Mouse (Mus musculus) liver, embryonic 15.5 days (tissue): ENCODE measurements around the gene Smad1. TPM values are rescaled to one million over a fixed set of nuclear protein-coding genes. Genes with fewer than 3 reads are reported as not detected.

Source experiments
- ATAC-seq: fragments of 200-750 bp; cut with Nextera tagmentation; 2 replicates; pipeline ENCODE4 v1.8.0; 2017; ENCODE audit warnings: moderate number of reproducible peaks, mild to moderate bottlenecking, moderate library complexity; ENCODE audit not compliant: insufficient read depth
- H3K27ac ChIP-seq: fragments of 300-500 bp; sonication (generic); replicated peaks from 2 replicates; pipeline ENCODE4 v1.5.1; 2015; ENCODE audit warnings: mild to moderate bottlenecking, inconsistent platforms
- H3K27me3 ChIP-seq: fragments of 300-500 bp; sonication (generic); 2 replicates; pipeline ENCODE4 v1.6.1; 2015; ENCODE audit warnings: mild to moderate bottlenecking, inconsistent platforms
- H3K36me3 ChIP-seq: fragments of 300-500 bp; sonication (generic); replicated peaks from 2 replicates; pipeline ENCODE4 v1.6.1; 2015; ENCODE audit warnings: moderate library complexity, mild to moderate bottlenecking, inconsistent platforms
- H3K4me1 ChIP-seq: fragments of 300-500 bp; sonication (generic); replicated peaks from 2 replicates; pipeline ENCODE4 v1.6.1; 2015; ENCODE audit warnings: inconsistent platforms
- H3K4me2 ChIP-seq: fragments of 300-500 bp; sonication (generic); 2 replicates; pipeline ENCODE4 v1.6.1; 2015; ENCODE audit warnings: moderate library complexity, mild to moderate bottlenecking, inconsistent platforms
- H3K4me3 ChIP-seq: fragments of 300-500 bp; sonication (generic); replicated peaks from 2 replicates; pipeline ENCODE4 v1.5.1; 2015; ENCODE audit warnings: mild to moderate bottlenecking, inconsistent platforms
- H3K9ac ChIP-seq: fragments of 300-500 bp; sonication (generic); 2 replicates; pipeline ENCODE4 v1.6.1; 2015; ENCODE audit warnings: moderate library complexity, mild to moderate bottlenecking, inconsistent platforms
- H3K9me3 ChIP-seq: fragments of 300-500 bp; sonication (generic); replicated peaks from 2 replicates; pipeline ENCODE4 v1.6.1; 2016; ENCODE audit warnings: inconsistent platforms
- WGBS: fragments of 180-500 bp; shearing (Covaris S2); methylation state at CpG from one replicate; pipeline ENCODE4 v1.1.7; 2015; ENCODE audit warnings: mixed read lengths; ENCODE audit not compliant: insufficient replicate concordance; 5-methylcytosine and 5-hydroxymethylcytosine counted together
- polyA plus RNA-seq: library from polyadenylated mRNA; unstranded; fragments of >200 nt; fragmentation: Nextera tagmentation; extraction: Ambion mirVana; gene quantifications from 2 replicates; pipeline ENCODE4 v1.2.1, GENCODE M21; 2015

The Smad1 gene
- polyA plus RNA-seq, 1 experiment from 2014 or later = 6.4 TPM

- H3K4me3 ChIP-seq = no peak overlapping the region
- H3K27ac ChIP-seq = no peak overlapping the region
- no peak overlapping the region for H3K9ac ChIP-seq
- no peaks in the 10 kb centered on the region for H3K9me3 ChIP-seq
- no peak for ATAC-seq
- H3K4me1 ChIP-seq = no peaks in the 10 kb centered on the region; the same call in 1 of the 2 replicates
- peaks cover 11% of the 10 kb centered on the region; the same call in 1 of the 2 replicates for H3K36me3 ChIP-seq
- H3K27me3 ChIP-seq = no peaks in the 10 kb centered on the region
- no peak overlapping the region for H3K4me2 ChIP-seq
- WGBS = 72% methylated on average over 7 of the region's 7 CpGs
Measured at GRCm38 (mm10) chr8:79354009-79354408, 45.3 kb downstream of the Smad1 start.

- peaks cover 13% of the 10 kb centered on the region; the same call in 1 of the 2 replicates for H3K36me3 ChIP-seq
- no peaks in the 10 kb centered on the region for H3K27me3 ChIP-seq
- 62% methylated on average over 8 of the region's 8 CpGs for WGBS
- no peak overlapping the region for H3K4me3 ChIP-seq
- no peak overlapping the region for H3K27ac ChIP-seq
- H3K4me2 ChIP-seq = no peak overlapping the region
- H3K4me1 ChIP-seq = no peaks in the 10 kb centered on the region; the same call in 1 of the 2 replicates
- no peaks in the 10 kb centered on the region for H3K9me3 ChIP-seq
- H3K9ac ChIP-seq = no peak overlapping the region
- no peak for ATAC-seq
Measured at GRCm38 (mm10) chr8:79351916-79352315, 47.4 kb downstream of the Smad1 start.

GRCm38 (mm10) chr8:79350805-79351204 is 48.5 kb downstream of the Smad1 start:
- H3K27ac ChIP-seq = no peak overlapping the region
- ATAC-seq = no peak
- H3K27me3 ChIP-seq = no peaks in the 10 kb centered on the region
- no peak overlapping the region for H3K4me2 ChIP-seq
- H3K9me3 ChIP-seq = no peaks in the 10 kb centered on the region
- H3K4me1 ChIP-seq = 0 out of 2 replicates have a peak, but pooled peaks cover 4% of the 10 kb centered on the region
- H3K4me3 ChIP-seq = no peak overlapping the region
- H3K9ac ChIP-seq = no peak overlapping the region
- WGBS = 56% methylated on average over 3 of the region's 3 CpGs
- H3K36me3 ChIP-seq = peaks cover 13% of the 10 kb centered on the region; the same call in 1 of the 2 replicates

GRCm38 (mm10) chr8:79350094-79350593 is 49.2 kb downstream of the Smad1 start:
- Histone ChIP-seq H3K27me3 (no peaks in the 10 kb centered on the region), H3K27ac (no peak overlapping the region), H3K4me3 (no peak overlapping the region), H3K4me1 (0 out of 2 replicates have a peak, but pooled peaks cover 4% of the 10 kb centered on the region), H3K4me2 (no peak overlapping the region), H3K36me3 (peaks cover 13% of the 10 kb centered on the region; the same call in 1 of the 2 replicates), H3K9ac (no peak overlapping the region), H3K9me3 (no peaks in the 10 kb centered on the region)
- WGBS = 55% methylated on average over 6 of the region's 6 CpGs
- no peak for ATAC-seq

GRCm38 (mm10) chr8:79346414-79346813 is 52.9 kb downstream of the Smad1 start:
- peaks cover 3% of the 10 kb centered on the region; the same call in 1 of the 2 replicates for H3K36me3 ChIP-seq
- 0 out of 2 replicates have a peak, but pooled peaks cover 4% of the 10 kb centered on the region for H3K4me1 ChIP-seq
- peak; percentile 44; the same call in 1 of the 2 replicates for ATAC-seq
- no peaks in the 10 kb centered on the region for H3K9me3 ChIP-seq
- no peak overlapping the region for H3K9ac ChIP-seq
- 75% methylated on average over 10 of the region's 10 CpGs for WGBS
- H3K27me3 ChIP-seq = no peaks in the 10 kb centered on the region
- H3K27ac ChIP-seq = no peak overlapping the region
- no peak overlapping the region for H3K4me3 ChIP-seq
- no peak overlapping the region for H3K4me2 ChIP-seq

- peaks cover 3% of the 10 kb centered on the region; the same call in 1 of the 2 replicates for H3K36me3 ChIP-seq
- ATAC-seq = no peak
- H3K27me3 ChIP-seq = no peaks in the 10 kb centered on the region
- H3K9me3 ChIP-seq = no peaks in the 10 kb centered on the region
- 70% methylated on average over 6 of the region's 6 CpGs for WGBS
- no peak overlapping the region for H3K4me2 ChIP-seq
- no peak overlapping the region for H3K27ac ChIP-seq
- H3K4me3 ChIP-seq = no peak overlapping the region
- H3K4me1 ChIP-seq = 0 out of 2 replicates have a peak, but pooled peaks cover 4% of the 10 kb centered on the region
- no peak overlapping the region for H3K9ac ChIP-seq
Measured at GRCm38 (mm10) chr8:79345856-79346255, 53.5 kb downstream of the Smad1 start.

GRCm38 (mm10) chr8:79341236-79341635 is 58.1 kb downstream of the Smad1 start:
- Histone ChIP-seq H3K9me3 (no peaks in the 10 kb centered on the region), H3K36me3 (no peaks in the 10 kb centered on the region; the same call in none of the 2 replicates), H3K4me2 (no peak overlapping the region), H3K4me3 (no peak overlapping the region), H3K9ac (no peak overlapping the region), H3K4me1 (no peaks in the 10 kb centered on the region), H3K27ac (no peak overlapping the region), H3K27me3 (no peaks in the 10 kb centered on the region)
- WGBS = 69% methylated on average over 8 of the region's 8 CpGs
- ATAC-seq = no peak

GRCm38 (mm10) chr8:79339555-79339954 is 59.8 kb downstream of the Smad1 start:
- H3K4me2 ChIP-seq = no peak overlapping the region
- 59% methylated on average over 9 of the region's 9 CpGs for WGBS

GRCm38 (mm10) chr8:79338619-79339018 is 60.7 kb downstream of the Smad1 start:
- Histone ChIP-seq H3K4me3 (no peak overlapping the region), H3K4me1 (no peaks in the 10 kb centered on the region), H3K4me2 (no peak overlapping the region), H3K9ac (no peak overlapping the region), H3K9me3 (no peaks in the 10 kb centered on the region), H3K36me3 (no peaks in the 10 kb centered on the region; the same call in none of the 2 replicates), H3K27me3 (no peaks in the 10 kb centered on the region), H3K27ac (no peak overlapping the region)
- no peak for ATAC-seq
- 75% methylated on average over 10 of the region's 10 CpGs for WGBS

More at GRCm38 (mm10) chr8:79339555-79339954, 59.8 kb downstream of the Smad1 start:
- Histone ChIP-seq H3K9ac (no peak overlapping the region), H3K4me1 (no peaks in the 10 kb centered on the region), H3K9me3 (no peaks in the 10 kb centered on the region), H3K36me3 (no peaks in the 10 kb centered on the region; the same call in none of the 2 replicates), H3K4me3 (no peak overlapping the region), H3K27me3 (no peaks in the 10 kb centered on the region), H3K27ac (no peak overlapping the region)
- ATAC-seq = no peak

GRCm38 (mm10) chr8:79332109-79332900 is 67.0 kb downstream of the Smad1 start:
- H3K27ac ChIP-seq = no peak overlapping the region
- H3K4me2 ChIP-seq = no peak overlapping the region
- ATAC-seq = no peak
- WGBS = 71% methylated on average over 22 of the region's 22 CpGs
- H3K9ac ChIP-seq = no peak overlapping the region
- no peaks in the 10 kb centered on the region for H3K36me3 ChIP-seq
- H3K4me1 ChIP-seq = no peaks in the 10 kb centered on the region
- H3K9me3 ChIP-seq = no peaks in the 10 kb centered on the region
- no peaks in the 10 kb centered on the region for H3K27me3 ChIP-seq
- no peak overlapping the region for H3K4me3 ChIP-seq

GRCm38 (mm10) chr8:79331571-79331970 is 67.7 kb downstream of the Smad1 start:
- no peak for ATAC-seq
- no peak overlapping the region for H3K9ac ChIP-seq
- H3K4me1 ChIP-seq = no peaks in the 10 kb centered on the region
- H3K27ac ChIP-seq = no peak overlapping the region
- no peaks in the 10 kb centered on the region for H3K9me3 ChIP-seq
- H3K4me2 ChIP-seq = no peak overlapping the region
- H3K4me3 ChIP-seq = no peak overlapping the region
- no peaks in the 10 kb centered on the region for H3K36me3 ChIP-seq
- no peaks in the 10 kb centered on the region for H3K27me3 ChIP-seq
- 70% methylated on average over 2 of the region's 2 CpGs for WGBS
